Mouse (Mus musculus) right cerebral cortex, postnatal 4 days (tissue): ENCODE measurements around the gene Gm14226.
"Not testable (repeated sequence)": the region's sequence is repeated elsewhere in the genome, so short reads cannot be mapped to it uniquely, and the experiment has no call there.

Experiments
- DNase-seq: peaks from one replicate; pipeline ENCODE4 v3.0.0-alpha.2; 2022

Gene Gm14226

DNA sequence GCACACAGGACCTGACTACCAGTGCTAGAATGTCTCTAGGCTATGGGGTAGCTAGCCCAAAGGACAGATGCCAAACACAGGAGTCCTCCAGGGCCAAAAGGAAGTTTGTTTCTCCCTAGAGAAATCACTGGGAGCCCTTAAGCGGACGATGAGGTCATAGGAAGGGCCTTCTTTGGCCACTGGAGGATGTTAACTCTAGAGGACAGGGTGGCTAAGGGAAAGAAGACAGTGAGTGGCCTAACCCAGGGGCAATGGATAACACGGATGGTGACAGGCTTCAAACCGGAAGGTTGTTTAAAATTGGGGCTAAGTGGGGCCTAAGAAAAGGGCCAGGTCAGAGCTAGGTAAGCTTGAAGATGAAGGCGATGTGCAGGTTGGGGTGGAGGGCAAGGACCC lies 32.0 kb downstream of the Gm14226 start:
- DNase-seq, result no peak

- peak; percentile 99 for DNase-seq
These were observed 32.6 kb downstream of the Gm14226 start for GRCm38 (mm10) chr2:155050504-155051236.

DNA sequence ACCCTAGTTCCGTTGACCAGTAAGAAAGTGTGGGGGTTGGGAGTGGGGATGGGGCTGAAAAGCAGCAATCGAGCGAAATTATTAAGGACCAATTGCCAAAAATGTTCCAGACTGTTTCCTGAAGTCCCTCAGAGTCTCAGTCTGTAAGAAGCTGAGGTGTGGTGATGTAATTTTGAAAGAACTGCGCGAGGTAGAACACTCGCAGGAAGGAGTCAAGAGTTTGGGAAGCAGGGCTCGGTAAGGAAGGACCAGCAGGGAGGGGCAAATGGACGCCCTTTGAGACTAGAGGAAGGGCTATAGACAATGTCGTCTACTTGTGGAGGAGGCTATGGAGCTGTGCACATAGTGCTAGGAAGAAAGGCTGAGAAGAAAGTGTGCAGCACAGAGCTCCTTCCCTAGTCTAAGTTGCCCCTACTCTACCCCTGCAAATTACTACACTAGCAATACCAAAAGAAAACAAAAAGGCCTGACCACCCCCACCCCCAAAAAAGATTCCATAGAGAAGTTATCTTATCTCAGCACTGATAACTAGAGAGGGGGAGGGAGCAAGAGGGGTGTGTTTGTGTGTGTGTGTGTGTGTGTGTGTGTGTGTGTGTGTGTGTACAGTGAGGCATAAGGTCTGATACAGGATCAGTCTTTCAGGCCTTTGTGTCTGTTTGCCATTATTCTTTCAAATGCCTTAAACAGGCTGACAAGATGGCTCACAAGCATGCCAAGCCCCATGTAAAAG lies 33.7 kb downstream of the Gm14226 start:
- DNase-seq, result no peak

DNA sequence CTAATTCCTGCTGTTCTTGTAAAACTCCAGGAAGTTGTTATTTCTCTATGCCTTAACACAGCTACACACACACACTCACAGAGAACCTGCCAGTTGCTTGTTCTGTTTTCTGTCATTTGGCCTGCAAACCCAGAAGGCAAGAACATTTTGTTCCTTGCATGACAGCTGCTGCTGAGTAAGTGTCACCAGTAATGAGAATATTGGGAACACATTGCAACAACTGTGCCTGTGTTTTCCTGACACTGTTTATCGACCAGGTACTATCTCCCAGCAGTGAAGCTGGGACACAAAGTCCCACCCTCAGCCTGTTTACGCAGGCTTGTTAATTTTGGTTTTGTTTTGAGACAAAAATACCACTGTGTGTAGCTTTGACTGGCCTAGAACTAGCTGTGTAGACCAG lies 34.6 kb downstream of the Gm14226 start:
- DNase-seq, result no peak

DNA sequence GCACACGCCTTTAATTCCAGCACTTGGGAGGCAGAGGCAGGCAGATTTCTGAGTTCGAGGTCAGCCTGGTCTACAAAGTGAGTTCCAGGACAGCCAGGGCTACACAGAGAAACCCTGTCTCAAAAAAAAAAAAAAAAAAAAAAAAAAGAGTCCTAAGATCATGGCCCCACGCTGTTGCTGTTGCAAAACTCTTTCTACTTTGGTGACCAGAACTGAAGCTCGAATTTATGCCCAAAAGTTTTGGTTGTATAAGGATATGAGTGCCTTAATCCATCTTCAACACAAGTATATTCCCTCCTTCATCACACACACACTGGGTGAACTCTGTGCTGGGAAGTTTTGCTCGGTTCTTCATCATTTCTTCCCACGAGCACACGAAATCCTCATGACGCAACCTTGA lies 35.4 kb downstream of the Gm14226 start:
- DNase-seq, result not testable (repeated sequence)

- DNase-seq, result no peak
These were observed 36.6 kb downstream of the Gm14226 start for GRCm38 (mm10) chr2:155054672-155055071.

DNA sequence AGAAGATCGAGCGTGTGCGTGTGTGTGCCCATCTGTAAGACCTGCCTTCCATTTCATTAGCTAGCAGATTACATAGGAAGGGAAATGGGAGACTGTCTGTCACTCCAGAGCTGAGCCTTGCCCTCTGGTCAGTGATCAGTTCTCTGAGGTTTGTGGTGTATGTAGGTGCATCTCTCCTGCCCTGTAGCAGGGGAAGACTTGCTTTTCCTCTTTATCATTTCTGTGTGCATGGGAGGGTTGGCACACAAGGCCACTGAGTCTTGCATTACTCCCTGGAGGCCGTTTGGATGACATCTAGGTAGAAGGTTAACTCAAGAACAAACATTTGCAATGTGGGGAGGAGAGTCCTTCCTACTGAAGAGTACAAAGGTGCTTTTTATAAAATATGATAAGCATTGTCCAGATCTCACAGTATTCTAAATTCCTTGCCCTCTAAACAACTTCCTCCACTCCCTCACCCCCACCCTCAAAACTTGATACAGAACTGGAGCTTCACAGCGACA lies 38.1 kb downstream of the Gm14226 start:
- no peak for DNase-seq

DNA sequence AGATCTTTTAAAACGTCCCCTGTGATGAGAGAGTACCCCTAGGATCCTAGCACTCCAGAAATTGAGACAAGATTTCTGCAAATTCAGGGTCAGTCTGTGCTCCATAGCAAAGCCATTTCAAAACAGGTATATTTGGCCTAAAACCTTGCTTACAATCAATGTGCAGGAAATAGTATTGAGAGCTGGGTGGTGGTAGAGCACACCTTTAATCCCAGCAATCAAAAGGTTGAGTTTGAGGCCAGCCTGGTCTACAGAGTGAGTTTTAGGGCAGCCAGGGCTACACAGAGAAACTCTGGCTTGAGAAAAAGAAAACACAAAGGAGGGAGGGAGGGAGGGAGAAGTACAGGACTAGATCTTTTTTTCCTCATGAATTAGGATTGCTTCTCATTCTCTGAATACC lies 39.3 kb downstream of the Gm14226 start:
- DNase-seq, result no peak

- DNase-seq, result no peak
These were observed 53.0 kb downstream of the Gm14226 start for GRCm38 (mm10) chr2:155071027-155071426.

DNA sequence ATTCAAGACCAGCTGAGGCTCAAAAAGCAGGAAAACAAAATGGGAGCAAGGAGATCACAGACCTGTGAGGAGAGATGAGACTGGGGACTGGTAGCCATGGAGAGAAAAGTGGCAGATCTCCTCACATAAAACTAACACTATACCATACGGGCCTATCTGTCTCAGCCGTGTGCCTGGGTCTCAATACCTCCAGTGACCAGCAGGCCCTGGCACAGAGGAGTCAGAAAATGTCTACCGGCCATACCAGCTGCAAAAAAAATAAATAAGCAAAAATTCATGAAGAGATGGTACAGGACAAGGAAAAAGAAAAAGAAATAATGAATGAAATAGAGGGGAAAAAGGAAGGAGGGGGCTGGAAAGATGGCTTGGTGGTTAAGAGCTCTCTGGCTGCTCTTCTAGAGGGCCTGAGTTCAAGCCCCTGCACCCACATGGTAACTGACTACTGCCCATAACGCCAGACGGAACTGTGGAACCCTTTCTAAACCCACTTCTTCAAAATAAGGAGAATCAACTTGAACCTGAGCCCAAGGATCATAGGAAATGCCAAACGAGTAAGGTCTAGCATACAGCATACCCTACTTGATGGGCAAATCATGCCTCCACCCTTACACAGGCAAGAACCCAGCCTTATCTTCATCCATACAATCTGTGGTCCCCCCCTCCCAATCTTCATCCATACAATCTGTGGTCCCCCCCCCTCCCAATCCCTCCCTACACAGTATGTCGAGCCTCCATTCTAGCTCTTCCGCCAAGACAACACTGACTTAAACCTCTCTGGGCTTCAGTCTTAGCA lies 54.5 kb downstream of the Gm14226 start:
- DNase-seq, result no peak

GRCm38 (mm10) chr2:155073347-155073746 lies 55.3 kb downstream of the Gm14226 start:
- no peak for DNase-seq

GRCm38 (mm10) chr2:155073978-155074765 lies 56.1 kb downstream of the Gm14226 start, which contains the start of gene Ahcy:
Gene Ahcy (minus strand): TSS chr2:155074497.
- DNase-seq, result peak; percentile 82

- DNase-seq, result peak; percentile 5
These were observed 56.8 kb downstream of the Gm14226 start for GRCm38 (mm10) chr2:155074766-155075330.

GRCm38 (mm10) chr2:155075649-155076048 lies 57.6 kb downstream of the Gm14226 start:
- DNase-seq, result no peak
